Mouse (Mus musculus) adrenal gland, postnatal 36 days (tissue): ENCODE measurements at regions not wholly inside any gene's neighbourhood (a gene's known extent, or its start where the extent isn't known, plus 50 kb on each side); places are given as distances from the start of the nearest gene placed in this dataset.

Experiments used
- DNase-seq, 2 experiments: peaks; one replicate each; pipeline ENCODE4 v3.0.0; 2021; ENCODE audit warnings: mixed read lengths in 1 of 2

DNA sequence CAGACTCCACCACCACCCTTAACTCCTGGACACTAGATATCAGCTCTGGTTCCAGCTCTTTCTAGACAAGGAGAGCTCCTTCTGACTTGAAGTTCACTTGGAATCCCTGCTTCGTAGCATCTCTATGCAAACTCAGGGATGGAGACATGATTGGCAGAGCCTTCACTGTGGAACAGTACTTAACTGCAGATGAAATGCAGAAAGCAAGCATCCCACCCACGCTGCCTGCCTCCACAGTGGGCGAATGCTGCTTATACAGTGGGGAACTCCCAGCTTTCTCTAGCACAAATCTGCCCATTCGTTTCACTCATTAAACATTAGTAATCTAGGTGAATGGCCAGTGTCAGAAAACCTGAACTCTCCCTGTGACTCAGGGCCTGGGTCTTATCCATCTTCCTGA is 92.0 kb upstream of the Coch start:
- no peak for DNase-seq

DNA sequence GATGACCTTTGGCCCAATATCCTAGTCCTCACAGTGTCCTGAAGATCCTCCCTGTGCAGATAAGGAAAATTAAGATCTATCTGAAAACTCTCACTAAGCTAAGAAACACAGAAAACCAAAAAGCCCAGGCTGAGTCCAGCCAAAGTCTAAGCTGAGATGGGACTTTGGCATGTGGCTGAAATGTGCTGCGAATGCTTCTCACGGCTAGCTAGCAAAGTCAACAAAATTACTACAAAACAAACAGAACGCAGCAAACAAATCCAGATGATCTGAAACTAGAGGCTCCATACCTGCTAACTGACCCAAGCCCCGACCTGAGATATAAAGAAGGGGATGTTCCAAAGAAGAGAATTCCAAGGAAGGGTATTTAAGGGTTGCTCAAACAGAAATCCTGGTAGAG is 90.4 kb upstream of the Coch start:
- no peak for DNase-seq

DNA sequence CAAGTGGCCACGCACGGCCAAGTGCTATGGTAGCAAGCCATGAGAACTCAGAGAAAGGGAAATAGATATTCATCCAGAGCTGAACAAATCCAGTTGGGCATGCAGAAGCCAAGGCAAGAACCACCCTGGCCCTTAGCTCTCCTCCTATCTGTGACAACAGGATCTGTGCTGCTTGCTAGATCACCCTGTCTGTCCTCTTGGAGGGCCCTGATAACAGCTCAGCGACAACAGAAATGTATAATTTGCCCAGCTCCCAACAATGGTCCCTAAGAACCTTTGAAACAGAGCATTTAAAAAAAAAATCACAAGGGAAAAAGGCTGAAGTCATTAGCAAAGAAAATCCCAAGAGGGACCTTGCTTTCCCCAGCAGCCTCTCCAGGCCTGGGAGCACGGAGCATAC is 89.4 kb upstream of the Coch start:
- no peak for DNase-seq

DNA sequence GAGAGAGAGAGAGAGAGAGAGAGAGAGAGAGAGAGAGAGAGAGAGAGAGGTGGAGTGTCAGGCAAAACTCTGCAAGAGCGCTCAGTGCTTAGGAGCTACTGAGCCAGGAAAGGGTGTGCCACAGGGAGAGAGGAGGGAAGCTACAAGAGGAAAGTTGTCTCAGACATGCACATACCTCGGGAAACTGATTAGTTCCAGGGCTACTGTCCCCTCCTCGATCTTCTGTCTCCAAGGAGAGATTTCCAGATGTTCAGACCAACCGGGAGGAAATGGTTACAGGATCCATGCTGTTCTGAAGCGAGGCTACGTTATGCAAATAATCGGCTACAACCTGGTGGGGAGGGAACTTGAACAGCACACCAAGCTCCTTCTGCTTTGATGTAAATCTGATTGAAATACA is 88.6 kb upstream of the Coch start:
- no peak for DNase-seq

DNA sequence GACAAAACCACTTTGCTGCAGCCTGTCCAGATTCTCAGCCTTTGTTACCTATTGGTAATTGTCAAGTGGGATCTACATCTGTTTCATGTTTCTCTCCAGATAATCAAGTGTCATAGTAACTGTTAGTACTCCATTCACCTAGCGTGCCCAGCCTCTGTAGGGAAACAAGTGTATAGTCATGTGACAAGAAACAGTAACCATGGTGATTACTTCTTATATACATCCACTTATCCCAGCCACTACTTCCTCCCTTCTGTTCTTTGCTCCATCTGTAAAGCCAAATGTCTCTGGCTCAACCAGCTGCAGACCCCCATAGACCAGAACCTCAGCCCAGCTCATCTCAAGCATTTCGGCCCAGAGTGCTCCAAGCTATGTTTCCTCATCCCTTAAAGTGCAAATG is 83.1 kb upstream of the Coch start:
- no peak for DNase-seq

DNA sequence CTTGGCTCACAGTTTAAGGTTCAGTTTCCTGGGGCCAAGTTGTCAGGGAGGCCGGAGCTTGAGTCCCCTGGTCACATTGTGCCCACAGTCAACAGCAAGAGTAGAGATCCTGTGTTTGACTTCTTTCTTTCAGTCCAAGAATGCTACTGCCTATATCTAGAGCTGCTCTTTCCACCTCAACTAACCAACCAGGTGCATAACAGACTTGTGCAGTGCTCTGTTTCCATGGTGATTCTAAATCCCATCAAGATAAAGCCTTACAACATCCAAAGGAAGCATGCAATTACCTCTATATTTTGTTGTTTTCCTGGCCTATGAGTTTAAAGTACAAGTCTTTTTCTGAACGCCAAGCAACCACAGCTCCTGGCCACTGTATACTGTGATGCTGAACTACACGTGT is 76.4 kb upstream of the Coch start:
- DNase-seq: no peak

DNA sequence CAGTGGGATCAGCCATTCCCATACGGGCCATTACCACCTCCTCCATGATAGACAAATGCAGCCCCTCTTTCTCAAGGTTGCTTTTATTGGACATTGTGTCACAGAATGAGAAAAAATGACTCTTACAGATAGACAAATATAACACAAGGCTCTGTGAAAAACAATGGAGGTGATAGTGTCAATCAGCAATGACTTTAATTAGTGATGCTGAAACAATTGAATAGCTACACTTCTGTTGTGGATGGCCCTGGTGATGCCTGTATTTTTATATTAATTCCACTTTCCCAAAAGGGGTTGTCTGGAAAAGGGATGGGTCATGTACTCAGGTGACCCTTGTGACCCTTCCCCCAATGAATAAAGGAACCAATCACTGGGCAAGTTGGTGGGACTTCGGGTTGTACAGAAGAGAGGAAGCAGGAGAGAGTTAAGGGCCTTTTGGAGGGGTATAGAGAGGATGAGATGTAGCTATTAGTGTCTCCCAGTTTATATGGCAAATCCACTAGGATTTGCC is 71.5 kb upstream of the Coch start:
- DNase-seq: no peak

DNA sequence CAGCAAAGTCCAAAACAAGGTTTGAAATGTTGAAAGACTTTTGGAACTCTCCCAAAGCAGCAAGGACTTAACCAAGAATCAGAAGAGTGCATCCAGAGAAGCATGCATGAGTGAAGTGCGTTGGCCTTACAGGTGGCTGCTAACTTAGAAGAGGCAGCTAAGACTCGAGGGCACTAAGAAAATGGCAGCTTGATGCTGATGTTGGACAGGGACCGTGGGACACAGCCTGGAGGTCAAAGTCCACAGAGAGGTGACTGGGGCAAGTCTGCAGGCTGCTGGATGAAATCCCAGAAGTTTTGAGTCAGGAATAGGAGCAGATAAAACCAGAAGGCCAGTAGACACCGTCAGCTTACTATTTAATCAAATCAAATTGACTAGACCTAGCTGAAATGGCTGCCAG is 69.3 kb upstream of the Coch start:
- peak in 1 of 2 experiments; percentile 11 for DNase-seq

DNA sequence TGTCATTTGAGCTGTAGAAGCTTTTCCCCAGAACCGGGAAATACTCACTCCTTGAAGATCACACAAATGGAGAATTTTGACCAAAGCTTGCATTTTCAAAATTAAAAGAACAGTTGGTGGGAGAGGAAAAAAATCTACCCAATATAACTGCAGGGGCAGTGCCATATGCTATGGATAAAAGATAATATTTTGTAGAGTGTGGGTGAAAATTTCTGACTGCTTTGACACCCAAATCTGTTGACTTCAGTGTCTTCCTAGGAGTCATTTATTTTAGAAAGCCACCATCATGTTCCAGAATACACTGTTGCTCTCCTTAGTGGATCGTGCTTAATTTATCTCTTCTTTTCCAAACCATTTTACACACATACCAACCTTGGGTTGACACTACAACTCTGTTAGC is 65.3 kb upstream of the Coch start:
- no peak for DNase-seq

DNA sequence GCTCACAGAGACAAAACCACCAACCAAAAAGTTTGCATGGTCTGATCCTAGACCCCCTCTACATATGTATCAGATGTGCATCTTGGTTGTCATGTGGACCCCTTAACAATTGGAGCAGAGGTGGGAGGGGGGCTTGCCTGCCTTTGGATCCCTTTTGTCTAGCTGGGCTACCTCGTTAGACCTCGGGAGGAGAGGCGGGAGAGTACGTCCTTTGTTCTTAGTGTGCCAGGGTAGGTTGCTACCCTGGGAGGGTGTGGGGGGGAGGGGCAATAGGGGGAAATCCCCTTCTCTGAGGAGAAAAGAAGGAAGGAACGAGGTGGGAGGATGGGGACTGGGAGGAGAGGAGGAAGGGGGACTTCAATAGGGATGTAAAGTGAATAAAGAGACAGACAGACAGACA is 58.5 kb upstream of the Coch start:
- DNase-seq: no peak

DNA sequence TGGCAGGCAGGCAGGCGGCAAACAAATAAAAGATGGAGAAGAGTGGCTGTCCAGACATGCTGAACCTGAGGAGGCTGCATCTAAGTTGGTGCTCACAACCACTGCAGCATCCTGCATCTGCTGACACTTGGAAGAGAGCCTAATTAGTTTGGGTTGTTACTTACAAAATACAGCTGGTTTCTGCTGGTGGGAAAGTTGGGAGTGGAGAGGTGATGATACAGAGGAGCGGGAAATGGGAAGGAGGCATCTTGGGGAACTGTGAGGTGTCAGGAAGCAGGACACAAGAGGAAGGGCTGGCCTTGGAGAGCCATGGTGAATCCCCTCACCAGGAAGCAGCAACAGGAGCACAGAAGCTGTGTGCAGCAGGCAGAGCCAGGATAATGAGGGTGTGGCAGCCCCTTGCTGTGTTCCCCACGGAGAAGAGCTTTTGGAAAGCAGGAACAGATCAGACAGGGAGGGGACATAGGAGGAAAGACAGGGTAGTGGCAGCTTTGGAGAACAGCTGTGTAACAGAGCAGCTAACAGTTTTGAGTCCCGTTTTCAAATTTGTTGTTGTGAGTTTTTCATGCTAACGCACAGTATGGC is 58.0 kb upstream of the Coch start:
- no peak for DNase-seq
